Mouse (Mus musculus): ENCODE data around the gene Tufm.

GRCm38 (mm10) chr7:126471853-126472252 lies 15.3 kb upstream of the Tufm start:
- TF ChIP-seq CTCF (IDR thresholded peaks at IDR 0.05; ENCODE audit: low read depth) (no peak), EP300 (optimal IDR thresholded peaks at IDR 0.05) (no peak)

All from stomach, postnatal 0 days (tissue).